Mouse (Mus musculus) small intestine, adult 2 months (tissue): ENCODE data around the gene Camta1.

Experiments
- CTCF ChIP-seq: fragments of 200-500 bp; IDR thresholded peaks from 2 replicates; pipeline ENCODE4 v1.5.1; 2012; ENCODE audit warnings: low read depth, mild to moderate bottlenecking, control low read depth, inconsistent platforms, low read length, moderate library complexity, mixed read lengths; ENCODE audit not compliant: insufficient replicate concordance, insufficient read length; ENCODE audit errors: extremely low read depth
- POLR2A ChIP-seq: fragments of 200-500 bp; IDR thresholded peaks from 2 replicates; pipeline ENCODE4 v1.6.1; 2012; ENCODE audit warnings: low read depth, mild to moderate bottlenecking, control low read depth, inconsistent platforms, low read length, moderate library complexity

- TF ChIP-seq CTCF (no peak), POLR2A (no peak)
Observed at GRCm38 (mm10) chr4:151572716-151573115, 289.0 kb downstream of the Camta1 start.
